Mouse (Mus musculus): ENCODE data around the gene Atf6. TPM values are rescaled to one million over a fixed set of nuclear protein-coding genes. Genes with fewer than 3 reads are reported as not detected.

Atf6 gene
- polyA plus RNA-seq, 1 experiment from 2014 or later = 8.8 TPM

DNA sequence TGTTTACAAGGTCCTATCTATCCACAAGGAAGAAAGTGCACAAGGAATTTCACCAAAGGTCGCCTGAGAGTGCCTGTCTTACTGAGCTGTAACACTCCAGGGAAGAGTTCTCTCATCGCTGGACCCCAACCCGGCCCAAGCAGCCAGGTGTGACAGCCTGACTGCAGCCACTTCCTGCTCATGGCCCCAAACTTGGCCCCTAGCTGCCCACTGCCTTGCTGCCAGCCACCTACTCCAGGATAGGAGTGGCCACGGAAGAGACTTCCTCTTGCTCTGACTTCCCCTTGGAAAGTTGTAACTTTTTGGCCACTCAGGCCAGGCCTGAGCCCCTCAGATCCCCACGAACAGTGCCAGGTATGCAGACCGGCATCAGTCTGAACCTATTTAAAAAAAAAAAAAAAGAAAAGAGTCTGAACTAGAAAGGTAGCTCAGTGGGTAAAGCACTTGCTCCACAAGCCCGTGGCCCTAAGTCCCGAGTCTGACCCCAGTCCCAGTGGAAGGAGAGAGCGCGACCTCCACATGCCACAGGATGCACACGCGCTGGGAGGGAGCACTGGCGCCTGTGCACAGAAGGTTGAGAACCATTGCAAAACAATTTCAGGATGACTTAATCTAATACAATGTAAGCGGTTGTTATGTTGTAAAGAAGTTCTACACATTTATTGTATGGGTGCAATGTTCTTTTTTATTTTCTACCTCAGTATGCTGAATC is 47.3 kb downstream of the Atf6 start:
- H3K4me2 ChIP-seq (replicated peaks) = no peak overlapping the region
- H3K4me1 ChIP-seq (replicated peaks) = peaks cover 3% of the 10 kb centered on the region; the same call in 1 of the 2 replicates
- H3K4me3 ChIP-seq (replicated peaks) = no peak overlapping the region
- H3K27me3 ChIP-seq (replicated peaks) = no peaks in the 10 kb centered on the region
- H3K9ac ChIP-seq = no peak overlapping the region
- H3K36me3 ChIP-seq = no peaks in the 10 kb centered on the region
- no peak overlapping the region for H3K27ac ChIP-seq
- WGBS = 80% methylated on average over 14 of the region's 14 CpGs
- ATAC-seq = no peak
- H3K9me3 ChIP-seq = no peaks in the 10 kb centered on the region

DNA sequence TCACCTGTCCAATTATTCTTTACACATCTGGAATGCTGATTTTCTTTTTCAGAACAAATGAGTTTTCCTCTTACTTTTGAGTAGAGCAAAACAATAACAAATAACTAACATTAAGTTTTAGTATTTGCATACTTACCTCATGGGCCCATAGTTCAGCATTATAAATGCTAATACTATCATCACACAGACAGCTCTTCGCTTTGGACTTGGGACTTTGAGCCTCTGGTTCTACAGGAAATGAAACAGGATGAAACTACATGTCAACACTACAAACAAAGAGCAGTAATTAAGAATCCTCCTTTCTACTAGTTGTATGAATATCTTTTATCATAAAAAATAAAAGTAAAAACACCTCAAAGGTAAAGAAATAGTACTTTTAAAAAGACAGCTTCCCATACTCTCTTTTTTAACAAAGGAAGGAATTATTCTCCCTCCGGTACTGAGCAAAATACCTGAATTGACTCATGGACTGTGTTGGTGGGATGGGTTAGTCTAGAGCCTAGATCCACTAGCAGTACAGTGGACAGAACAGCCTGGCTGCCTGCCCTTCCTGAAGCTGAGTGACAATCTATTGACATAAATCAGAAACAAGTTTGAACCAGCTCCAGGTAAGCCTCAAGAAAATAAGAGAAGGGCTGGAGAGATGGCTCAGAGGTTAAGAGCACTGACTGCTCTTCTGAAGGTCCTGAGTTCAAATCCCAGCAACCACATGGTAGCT is 52.1 kb downstream of the Atf6 start:
- no peaks in the 10 kb centered on the region for H3K27me3 ChIP-seq (replicated peaks)
- H3K27ac ChIP-seq = no peak overlapping the region
- peak; percentile 58; the same call in 1 of the 2 replicates for ATAC-seq
- no peak overlapping the region for H3K4me2 ChIP-seq (replicated peaks)
- H3K4me3 ChIP-seq (replicated peaks) = no peak overlapping the region
- no peak overlapping the region for H3K9ac ChIP-seq
- no peaks in the 10 kb centered on the region for H3K4me1 ChIP-seq (replicated peaks)
- no peaks in the 10 kb centered on the region for H3K36me3 ChIP-seq
- 85% methylated on average over 2 of the region's 2 CpGs for WGBS
- H3K9me3 ChIP-seq = no peaks in the 10 kb centered on the region

DNA sequence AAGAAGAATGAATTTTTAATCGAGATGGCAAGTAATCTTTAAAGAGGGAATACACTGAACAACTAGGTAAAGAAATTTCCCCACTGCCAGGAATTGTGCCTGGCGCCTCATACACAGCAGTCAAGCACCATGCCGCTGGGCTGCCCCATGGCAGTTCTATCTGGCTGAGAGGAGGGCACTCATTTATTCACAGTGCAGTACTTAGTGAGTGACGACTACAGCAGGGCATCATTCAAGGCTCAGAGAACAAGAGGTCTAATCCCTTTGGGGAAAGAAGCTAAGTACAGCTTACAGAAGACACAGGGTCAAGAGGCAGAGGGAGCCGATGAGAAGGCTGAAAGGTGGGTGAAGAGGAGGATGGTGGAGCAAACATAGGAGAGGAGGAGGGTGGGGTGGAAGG is 54.7 kb downstream of the Atf6 start:
- Histone ChIP-seq H3K9ac (no peak overlapping the region), H3K4me3 (replicated peaks) (no peak overlapping the region), H3K4me1 (replicated peaks) (no peaks in the 10 kb centered on the region), H3K27me3 (replicated peaks) (no peaks in the 10 kb centered on the region), H3K27ac (no peak overlapping the region), H3K36me3 (no peaks in the 10 kb centered on the region), H3K4me2 (replicated peaks) (no peak overlapping the region), H3K9me3 (no peaks in the 10 kb centered on the region)
- no peak for ATAC-seq
- 87% methylated on average over 5 of the region's 5 CpGs for WGBS

DNA sequence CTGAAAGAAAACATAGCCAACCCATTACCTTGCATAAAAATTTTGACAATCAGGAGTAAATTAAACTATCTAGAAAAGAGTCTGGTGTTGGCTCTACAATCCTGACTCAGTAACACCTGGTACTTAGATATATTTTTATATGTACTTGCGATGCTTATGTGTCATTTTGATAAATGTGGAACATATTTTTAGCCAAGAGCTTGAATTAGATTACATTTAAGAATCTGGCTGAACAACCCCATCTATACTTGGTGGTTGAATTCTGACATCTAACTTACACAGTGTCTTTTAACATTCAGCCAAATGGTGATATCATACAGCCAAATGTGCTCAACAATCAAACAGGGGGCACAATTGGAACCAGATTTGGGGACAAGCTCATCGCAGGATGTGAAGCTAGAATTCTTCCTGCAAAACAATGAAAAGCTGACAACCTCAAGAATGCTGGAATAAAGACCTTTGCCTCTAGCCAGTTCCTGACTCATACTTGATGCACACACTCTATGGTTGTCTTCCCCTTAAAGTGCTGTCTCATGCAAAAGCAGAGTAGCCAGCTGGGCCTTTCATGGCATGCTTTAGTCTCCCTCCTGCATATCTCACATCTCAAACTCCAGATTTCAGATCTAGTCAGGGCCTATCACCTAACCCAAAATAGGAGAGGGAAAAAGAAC is 59.8 kb downstream of the Atf6 start:
- WGBS = 74% methylated on average over 2 of the region's 2 CpGs
- H3K4me3 ChIP-seq (replicated peaks) = no peak overlapping the region
- ATAC-seq = no peak

DNA sequence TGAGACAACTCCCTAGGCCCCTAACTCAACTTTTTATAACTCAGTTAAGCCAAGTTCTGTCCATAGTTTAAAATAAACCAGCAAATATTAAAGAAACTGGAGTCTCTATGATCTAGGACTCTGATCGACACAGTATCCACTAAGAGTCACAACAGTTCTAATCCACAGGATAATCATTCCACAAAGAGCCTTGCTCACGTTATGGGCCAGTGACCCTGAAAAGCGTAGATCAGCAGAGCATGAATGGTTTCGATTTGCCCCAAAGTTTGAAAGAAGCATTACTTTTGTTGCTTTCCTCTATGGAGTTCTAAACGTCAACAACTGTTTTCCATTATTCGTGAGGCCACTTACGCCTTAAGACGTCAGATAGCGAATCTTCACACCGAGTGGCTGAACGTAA is 62.9 kb downstream of the Atf6 start:
- Histone ChIP-seq H3K4me2 (replicated peaks) (no peak overlapping the region), H3K36me3 (no peaks in the 10 kb centered on the region)
- 91% methylated on average over 11 of the region's 11 CpGs for WGBS

More for the DNA sequence above, 59.8 kb downstream of the Atf6 start:
- H3K9me3 ChIP-seq = no peaks in the 10 kb centered on the region
- H3K4me1 ChIP-seq (replicated peaks) = no peaks in the 10 kb centered on the region
- no peaks in the 10 kb centered on the region for H3K27me3 ChIP-seq (replicated peaks)
- no peak overlapping the region for H3K4me2 ChIP-seq (replicated peaks)
- H3K27ac ChIP-seq = no peak overlapping the region
- H3K9ac ChIP-seq = no peak overlapping the region
- H3K36me3 ChIP-seq = no peaks in the 10 kb centered on the region

DNA sequence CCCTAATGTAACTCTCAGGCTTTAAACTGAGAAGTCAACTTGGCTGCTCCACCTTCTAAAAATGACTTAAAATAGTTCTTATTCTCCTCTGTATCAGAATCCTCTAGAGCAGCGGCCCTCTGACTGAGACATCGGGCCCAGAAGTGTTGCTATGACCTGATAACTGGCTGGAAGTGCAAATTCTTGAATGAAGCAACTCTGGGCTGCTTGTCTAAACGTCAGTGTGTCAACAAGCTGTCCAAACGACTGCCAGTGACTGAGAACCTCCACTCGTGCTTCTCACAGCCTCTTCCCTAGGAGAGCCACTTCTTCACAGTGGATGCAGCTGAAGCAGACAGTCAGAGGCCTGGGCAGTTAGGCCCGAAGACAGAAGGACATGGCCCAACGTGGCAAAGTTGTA is 64.9 kb downstream of the Atf6 start:
- H3K9ac ChIP-seq = no peak overlapping the region
- H3K27me3 ChIP-seq (replicated peaks) = no peaks in the 10 kb centered on the region
- H3K4me3 ChIP-seq (replicated peaks) = no peak overlapping the region
- H3K36me3 ChIP-seq = no peaks in the 10 kb centered on the region
- H3K4me1 ChIP-seq (replicated peaks) = no peaks in the 10 kb centered on the region
- 61% methylated on average over 7 of the region's 7 CpGs for WGBS
- no peaks in the 10 kb centered on the region for H3K9me3 ChIP-seq
- no peak overlapping the region for H3K27ac ChIP-seq
- no peak overlapping the region for H3K4me2 ChIP-seq (replicated peaks)
- ATAC-seq = no peak

More for the DNA sequence above, 62.9 kb downstream of the Atf6 start:
- Histone ChIP-seq H3K27me3 (replicated peaks) (no peaks in the 10 kb centered on the region), H3K4me3 (replicated peaks) (no peak overlapping the region), H3K27ac (no peak overlapping the region), H3K9me3 (no peaks in the 10 kb centered on the region), H3K4me1 (replicated peaks) (no peaks in the 10 kb centered on the region), H3K9ac (no peak overlapping the region)
- ATAC-seq = no peak

DNA sequence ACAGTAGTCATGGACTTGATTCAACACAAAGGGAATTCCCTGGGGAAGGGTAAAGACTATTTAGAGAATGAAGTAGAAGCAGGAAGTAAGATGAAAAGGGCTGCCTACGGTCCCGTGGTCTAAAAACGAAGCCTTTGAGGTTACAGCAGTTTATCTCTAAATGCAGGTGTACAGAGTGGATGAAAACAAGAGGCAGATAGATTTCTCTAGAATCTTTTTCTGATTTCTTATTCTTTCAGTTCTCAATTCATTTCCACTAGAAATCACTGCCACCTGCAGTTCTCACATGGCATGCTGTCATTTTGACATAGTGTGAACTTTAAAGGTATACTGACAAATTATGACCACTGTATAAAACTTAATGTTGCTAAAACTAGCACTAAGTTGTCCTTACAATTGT is 66.9 kb downstream of the Atf6 start:
- Histone ChIP-seq H3K27me3 (replicated peaks) (no peaks in the 10 kb centered on the region), H3K4me1 (replicated peaks) (no peaks in the 10 kb centered on the region), H3K27ac (no peak overlapping the region), H3K4me3 (replicated peaks) (no peak overlapping the region), H3K9ac (no peak overlapping the region), H3K4me2 (replicated peaks) (no peak overlapping the region), H3K9me3 (no peaks in the 10 kb centered on the region), H3K36me3 (no peaks in the 10 kb centered on the region)
- no peak for ATAC-seq
- 70% methylated on average over 3 of the region's 3 CpGs for WGBS

DNA sequence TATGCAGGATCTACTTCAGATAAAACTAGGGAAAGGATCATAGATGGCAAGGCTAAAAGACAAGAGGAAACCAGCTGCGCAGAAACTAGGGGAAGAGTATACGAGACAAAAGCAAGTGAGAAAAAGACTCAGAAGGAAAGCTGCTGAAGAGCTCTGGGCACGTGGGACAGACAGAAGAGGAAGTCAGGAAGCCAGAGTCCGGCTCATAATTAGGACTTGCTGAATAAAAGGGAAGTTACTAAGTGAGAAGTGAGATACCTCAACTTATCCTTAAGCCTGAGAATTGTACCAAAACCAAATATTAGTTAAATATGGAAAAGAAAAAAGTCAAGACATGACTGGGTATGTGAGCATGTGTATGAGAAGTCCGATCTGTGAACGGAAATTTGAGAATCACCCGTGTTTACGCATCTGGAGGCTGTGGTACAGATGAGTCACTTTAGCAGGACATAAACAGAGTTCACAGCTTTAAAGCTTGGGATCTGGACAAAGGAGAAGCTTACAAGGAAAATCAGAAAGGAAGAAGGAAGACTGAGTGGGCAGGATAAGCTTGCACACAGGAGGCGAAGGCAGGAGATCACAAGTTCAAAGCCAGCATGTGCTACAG is 71.7 kb downstream of the Atf6 start:
- no peak for ATAC-seq
- Histone ChIP-seq H3K36me3 (no peaks in the 10 kb centered on the region), H3K9ac (no peak overlapping the region), H3K9me3 (no peaks in the 10 kb centered on the region), H3K4me1 (replicated peaks) (no peaks in the 10 kb centered on the region), H3K27me3 (replicated peaks) (no peaks in the 10 kb centered on the region), H3K4me3 (replicated peaks) (no peak overlapping the region), H3K27ac (no peak overlapping the region), H3K4me2 (replicated peaks) (no peak overlapping the region)
- 76% methylated on average over 9 of the region's 9 CpGs for WGBS

DNA sequence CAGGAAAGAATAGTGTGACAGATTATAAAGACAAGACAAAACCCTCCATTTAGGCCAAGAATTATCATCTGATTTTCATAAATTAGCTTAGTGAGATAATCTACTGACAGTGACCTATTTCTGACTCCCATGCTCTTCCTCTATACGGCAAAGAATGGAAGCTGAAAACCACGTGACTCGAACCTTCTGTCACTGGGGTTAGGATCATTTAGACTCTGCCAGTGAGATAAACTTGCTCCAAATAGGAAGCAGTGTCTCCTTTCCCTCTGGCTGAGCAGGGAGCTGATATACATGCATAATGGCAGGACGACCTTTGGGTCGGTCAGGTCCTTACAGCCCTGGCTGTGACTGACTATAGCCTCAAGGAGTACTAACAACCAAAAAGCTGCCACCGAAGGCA is 76.0 kb downstream of the Atf6 start:
- no peak for ATAC-seq
- Histone ChIP-seq H3K36me3 (no peaks in the 10 kb centered on the region; the same call in 1 of the 2 replicates), H3K9ac (no peak overlapping the region), H3K4me1 (replicated peaks) (no peaks in the 10 kb centered on the region; the same call in 1 of the 2 replicates), H3K4me2 (replicated peaks) (no peak overlapping the region), H3K4me3 (replicated peaks) (no peak overlapping the region), H3K27me3 (replicated peaks) (no peaks in the 10 kb centered on the region), H3K27ac (no peak overlapping the region), H3K9me3 (no peaks in the 10 kb centered on the region)
- WGBS = 81% methylated on average over 6 of the region's 6 CpGs

DNA sequence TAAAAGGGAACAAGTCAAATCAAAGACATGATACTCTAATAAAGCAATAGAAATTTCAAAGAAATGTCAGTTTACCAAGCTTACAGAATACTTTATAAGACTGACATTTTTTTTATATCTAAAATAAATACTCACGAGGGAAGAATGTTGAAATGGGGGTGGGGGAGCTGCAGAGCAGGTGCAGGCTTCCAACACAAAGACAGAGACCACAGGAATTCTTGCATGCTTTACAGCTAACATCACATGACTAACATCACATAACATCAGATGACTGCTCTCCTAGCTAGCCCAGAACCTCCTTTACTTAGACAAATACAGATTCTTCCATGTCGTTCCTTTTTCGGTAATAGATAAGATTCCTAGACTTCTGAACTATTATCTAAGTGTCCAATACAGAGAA is 76.6 kb downstream of the Atf6 start:
- H3K4me3 ChIP-seq (replicated peaks) = no peak overlapping the region
- H3K9ac ChIP-seq = no peak overlapping the region
- no peak overlapping the region for H3K4me2 ChIP-seq (replicated peaks)
- no peaks in the 10 kb centered on the region for H3K9me3 ChIP-seq
- no peaks in the 10 kb centered on the region; the same call in 1 of the 2 replicates for H3K4me1 ChIP-seq (replicated peaks)
- H3K27ac ChIP-seq = no peak overlapping the region
- no peaks in the 10 kb centered on the region; the same call in 1 of the 2 replicates for H3K36me3 ChIP-seq
- no peaks in the 10 kb centered on the region for H3K27me3 ChIP-seq (replicated peaks)
- no peak for ATAC-seq
- 70% methylated on average over 3 of the region's 3 CpGs for WGBS

DNA sequence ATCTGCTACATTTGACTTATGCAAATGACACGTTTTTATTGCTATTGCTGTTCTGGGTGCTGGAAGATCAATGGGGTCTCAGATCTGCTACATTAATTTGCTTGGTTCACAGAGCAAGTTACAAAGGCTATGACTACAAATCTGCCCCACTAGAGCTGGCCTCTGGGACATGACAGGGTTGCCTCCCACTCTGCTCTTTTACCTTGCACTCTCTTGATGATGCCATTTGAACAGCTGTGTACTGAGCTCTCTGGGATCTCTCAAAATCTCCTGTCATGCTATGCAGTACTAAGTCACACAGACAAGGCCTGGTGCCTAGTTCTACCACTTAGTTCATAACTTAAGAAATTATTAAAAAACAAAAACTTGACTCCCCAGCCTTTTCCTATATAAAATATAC is 79.9 kb downstream of the Atf6 start:
- Histone ChIP-seq H3K4me1 (replicated peaks) (no peaks in the 10 kb centered on the region; the same call in 1 of the 2 replicates), H3K36me3 (no peaks in the 10 kb centered on the region; the same call in 1 of the 2 replicates), H3K27ac (no peak overlapping the region), H3K27me3 (replicated peaks) (no peaks in the 10 kb centered on the region), H3K9me3 (no peaks in the 10 kb centered on the region), H3K4me3 (replicated peaks) (no peak overlapping the region), H3K4me2 (replicated peaks) (no peak overlapping the region), H3K9ac (no peak overlapping the region)
- 63% methylated on average over 1 of the region's 1 CpGs for WGBS
- ATAC-seq = no peak

All from intestine, embryonic 15.5 days (tissue).